Mouse (Mus musculus) layer of hippocampus, adult 9-10 months (tissue): ENCODE measurements around the gene Oxct1.
A peak's percentile ranks its signal among the peaks of the same experiment; 100 is the strongest.

Experiments used
- DNase-seq: peaks from one replicate; pipeline ENCODE4 v3.0.0; 2022; ENCODE audit warnings: low spot score

Oxct1 gene

DNA sequence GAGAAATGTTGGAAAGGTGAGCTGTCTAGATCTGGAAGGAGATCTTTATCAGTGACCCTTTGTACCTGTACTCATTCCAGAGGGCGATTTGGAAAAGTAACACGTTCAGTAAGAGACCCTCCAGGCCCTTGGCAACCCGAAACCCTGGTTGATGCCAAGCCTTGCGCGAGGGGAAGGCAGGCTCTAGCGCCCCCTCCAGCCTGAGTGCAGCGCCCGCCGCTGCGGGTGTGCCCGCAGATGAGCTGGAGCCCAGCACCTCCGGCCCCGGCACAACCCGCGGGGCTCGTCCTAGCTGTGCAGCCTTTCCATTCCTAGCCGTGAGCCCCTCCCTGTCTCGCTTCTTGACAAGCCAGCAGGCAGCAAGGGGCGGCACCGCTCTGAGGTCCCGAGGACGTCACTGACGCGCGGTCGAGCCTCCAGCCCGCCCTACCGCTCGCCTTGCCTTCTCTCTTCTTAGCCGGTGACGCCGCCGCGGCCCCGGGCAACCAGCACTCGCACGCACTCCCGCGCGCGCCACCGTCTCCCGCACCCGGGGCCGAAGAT lies at the start of gene Oxct1:
Oxct1 (plus strand) TSS at position 153 of the 543 bp plus-strand sequence.
- peak; percentile 82 for DNase-seq

DNA sequence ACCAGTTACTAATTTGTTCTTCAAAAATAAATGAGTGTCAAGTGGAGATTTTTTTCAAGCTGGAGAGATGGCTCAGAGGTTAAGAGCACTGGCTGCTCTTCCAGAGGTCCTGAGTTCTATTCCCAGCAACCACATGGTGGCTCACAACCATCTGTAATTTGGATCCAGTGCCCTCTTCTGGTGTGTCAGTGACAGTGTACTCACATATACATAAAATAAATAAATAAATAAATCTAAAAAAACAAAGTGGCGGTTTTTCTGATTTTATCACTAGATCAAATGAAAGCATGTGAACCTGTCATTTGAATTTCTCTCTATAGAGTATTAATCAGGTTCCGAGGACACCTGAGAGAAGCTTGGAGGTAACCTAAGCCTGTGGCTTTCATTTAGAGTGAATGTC lies 47.9 kb upstream of the Oxct1 start:
- DNase-seq, result no peak

DNA sequence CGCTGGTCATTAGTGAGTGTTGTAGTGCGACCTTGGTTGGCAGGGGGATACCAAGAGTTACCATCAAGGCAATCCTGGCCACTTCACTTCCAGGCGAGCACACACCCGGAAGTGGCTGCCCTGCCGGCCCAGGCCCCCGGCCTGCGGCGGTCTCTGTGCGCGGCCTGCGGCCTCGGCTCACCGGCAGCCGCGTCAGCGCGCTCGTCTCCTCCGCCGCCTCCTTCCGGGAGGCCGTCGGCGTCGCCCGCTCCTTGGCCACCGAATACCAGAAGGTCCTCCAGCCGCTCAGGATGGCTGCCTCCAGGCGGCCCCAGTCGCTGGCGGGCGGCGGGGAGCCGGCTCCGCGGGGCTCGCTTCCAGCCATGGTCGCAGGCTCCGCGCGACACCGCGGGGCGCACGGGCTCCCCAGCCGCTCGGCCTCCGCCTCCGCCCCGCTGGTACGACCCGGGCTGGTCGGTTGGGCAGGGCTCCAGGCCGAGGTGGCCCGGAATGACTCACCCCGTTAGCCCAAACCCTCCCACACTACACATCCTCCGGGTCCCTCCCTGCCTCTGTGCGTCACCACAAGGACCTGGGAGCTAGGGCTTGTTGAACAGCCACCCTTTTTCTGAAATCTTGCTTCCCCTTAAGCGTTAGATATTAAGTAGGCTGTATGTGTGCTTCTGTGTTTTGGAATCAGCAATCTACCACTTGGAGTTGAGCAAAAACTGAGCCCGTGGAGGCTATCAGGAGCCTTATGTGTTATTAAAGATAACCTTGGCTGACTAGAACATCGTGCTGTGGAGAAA lies 46.9 kb upstream of the Oxct1 start, which contains the start of gene Fbxo4:
Fbxo4 (minus strand) TSS at position 513 of the 788 bp plus-strand sequence.
- DNase-seq, result peak; percentile 48

DNA sequence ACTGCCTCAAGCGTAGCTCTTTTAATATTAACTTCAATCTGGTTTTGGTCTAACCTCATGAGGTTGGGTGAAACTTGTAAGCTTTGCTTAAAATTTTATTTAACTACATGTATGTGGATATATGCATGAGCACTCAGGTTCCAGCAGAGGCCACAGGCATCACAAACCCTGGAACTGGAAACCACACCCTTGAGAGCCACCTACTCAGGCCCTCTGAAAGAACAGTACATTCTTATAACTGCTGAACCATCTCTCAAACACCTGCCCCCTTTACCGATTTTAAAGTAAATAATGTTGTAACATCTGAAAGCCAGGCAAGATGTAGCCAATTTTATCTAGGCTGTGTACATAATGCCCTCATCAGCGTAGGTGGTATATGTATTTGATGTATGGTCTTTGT lies 46.3 kb upstream of the Oxct1 start:
- no peak for DNase-seq

DNA sequence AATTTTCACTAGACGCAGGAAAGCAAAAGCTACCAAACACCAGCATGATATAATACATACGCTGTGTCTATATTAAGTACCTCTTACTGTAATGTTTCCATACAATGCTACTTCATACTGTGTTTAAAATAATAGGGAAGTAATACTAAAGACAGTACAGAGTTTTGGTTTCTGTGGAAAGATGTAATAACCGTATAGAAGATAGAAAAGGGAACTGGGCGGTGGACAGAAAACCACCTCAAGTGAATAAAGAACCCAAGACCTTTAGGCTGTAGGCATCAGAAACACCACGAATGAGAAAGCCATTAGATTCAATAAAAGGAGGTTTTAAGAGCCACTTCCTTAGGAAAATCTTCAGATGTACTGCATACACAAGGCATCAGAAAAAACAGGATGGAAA lies 43.5 kb upstream of the Oxct1 start:
- no peak for DNase-seq

DNA sequence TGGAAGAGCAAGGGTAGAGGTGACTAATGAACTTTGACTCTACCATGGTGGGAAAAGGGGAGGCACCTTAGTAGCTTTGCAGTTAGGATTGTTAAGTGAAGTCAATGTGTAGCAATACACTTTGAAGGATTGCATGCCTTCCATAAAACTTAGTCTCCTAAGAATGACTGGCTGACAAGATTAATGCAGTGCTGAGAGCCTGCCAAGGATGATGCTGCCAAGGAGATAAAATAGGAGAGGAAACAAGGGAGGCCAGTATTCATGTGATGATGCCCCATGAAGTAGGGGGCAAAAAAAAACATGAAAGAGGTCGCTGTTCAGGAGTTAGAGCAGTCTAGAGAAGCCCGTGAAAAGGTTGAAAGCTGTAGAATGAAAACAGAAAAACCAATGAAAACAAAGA lies 41.3 kb upstream of the Oxct1 start:
- no peak for DNase-seq

DNA sequence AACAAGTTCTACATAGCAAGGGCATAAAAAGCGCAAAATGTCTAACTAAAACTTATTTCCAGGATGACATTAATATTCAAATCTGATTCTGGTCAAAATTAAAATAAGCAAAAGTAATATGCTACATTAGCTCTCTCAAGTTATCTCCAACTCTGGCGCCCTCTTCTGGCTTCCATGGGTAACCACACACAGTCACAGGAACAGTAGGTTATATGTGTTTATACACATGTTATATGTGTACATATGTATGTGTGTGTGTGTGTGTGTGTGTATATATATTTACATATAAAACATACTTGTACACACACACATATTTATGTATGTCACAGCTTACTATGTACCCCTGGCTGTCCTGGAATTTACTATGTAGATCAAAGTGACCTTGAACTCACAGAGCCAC lies 38.2 kb upstream of the Oxct1 start:
- no peak for DNase-seq

DNA sequence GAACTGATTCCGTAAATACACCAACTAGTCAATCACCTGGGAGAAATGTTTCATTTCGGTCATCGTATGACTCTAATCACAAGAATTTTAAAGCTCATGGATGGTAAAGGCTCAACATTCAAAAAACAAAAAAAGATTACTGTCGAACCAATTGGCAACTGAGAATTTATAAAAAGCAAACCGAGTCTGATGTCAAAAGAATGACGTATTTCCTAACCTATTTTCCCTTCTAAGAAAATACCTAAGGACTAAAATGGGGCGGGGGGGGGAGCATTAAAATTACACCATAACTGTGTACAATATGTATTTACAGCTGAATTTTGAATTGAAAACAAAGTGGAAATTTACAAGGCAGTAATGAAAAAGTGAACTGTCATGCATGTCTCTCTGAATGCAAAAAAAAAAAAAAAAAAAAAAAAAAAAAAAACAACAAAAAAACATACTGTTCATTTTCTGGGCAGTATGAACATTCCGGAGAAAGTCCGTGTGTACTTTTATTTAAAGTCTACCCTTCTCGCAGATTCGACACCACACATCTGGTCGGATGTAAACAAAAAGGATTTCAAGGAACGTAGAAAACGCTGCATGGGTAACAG lies 31.2 kb upstream of the Oxct1 start:
- no peak for DNase-seq

DNA sequence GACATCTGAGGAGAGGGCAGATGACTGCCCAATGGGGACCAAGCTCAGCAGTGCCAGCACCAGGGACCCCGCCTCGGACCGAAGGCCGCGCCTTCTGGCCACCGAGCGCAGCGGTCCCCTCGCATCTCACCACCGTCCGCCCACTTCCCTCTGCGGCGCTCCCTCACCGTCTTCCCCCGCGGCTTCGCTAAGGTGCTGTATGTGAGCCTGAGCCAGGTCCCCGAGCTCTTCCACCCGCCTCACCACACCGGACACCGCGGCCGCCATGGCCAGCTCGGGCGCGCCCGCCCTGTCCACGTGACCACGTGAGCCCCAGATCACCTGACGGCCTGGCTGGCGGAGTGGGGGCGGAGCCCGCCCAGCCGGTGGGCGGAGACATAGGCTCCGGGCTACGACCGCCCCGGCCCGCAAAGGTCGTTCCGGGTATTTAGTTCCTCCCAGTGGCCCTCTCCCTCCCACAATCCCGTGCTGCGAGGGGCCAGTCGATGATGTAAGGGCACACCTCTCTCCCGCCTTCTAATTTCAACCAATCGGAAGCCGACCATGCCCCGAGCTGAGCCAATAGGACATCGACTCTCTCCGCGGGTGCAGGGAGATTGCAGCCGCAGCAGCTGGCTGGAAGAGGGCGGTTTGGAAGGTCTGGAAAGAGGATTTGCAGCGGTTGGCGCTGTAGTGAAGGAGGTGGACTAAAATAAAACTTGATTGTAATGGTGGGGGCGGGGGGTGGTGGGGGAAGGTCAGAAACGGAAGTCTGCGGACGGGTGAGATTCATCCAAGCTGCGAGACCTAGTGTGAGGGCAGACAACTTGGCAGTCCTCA lies 30.5 kb upstream of the Oxct1 start, which contains the start of gene AW549877:
AW549877 (minus strand) TSS at position 297 of the 819 bp plus-strand sequence.
- peak; percentile 95 for DNase-seq

DNA sequence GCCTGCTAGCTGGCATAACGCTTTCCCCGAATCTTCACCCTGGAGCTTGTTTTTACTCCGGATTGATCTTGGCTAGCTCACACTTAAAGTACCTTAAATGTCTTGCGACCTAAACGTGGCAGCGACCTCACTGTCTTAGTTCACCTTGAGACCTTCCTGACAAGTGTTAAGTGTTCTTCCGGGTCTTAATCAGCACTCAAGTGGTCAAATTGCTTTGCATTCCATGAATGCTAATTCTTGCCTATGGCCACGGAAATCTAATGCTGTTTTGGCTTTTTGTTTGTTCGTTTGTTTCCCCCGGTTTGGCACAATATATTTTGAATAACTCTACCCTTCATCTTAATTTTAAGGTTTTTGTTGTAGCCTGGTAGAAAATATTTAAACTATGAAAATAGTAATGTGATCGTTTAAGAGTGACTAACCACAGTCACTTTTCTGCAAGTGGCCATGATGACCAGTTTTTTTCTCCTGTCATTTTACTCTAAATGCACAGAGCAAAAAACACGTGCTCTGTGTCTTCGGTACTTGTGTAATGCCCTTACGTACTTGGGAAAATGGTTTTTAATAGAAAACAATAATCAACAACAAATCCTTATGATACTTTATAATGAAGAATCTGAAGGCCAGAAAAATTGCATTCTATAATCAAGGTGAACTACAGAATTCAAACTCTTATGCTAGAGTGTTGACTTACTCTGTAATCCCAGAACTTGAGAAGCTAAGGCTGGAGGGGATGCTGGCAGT lies 29.7 kb upstream of the Oxct1 start:
- no peak for DNase-seq

DNA sequence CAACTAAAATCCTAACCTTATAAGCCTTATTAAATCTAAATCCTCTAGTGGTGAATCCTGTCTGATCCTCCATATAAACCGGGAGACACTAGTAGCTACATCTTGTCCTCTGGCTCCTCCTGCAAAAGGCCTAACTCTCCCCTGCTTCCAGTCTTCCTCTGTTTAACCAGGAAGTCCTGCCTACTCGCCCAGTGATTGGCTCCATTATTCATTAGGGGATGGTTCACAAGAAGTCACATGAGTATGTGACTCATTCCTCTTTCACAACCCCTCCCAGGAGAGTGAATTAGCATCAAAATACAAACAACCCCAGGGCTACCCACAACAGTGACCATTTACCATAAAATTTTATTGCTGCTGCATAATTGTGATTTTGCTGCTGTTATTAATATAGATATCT lies 27.0 kb upstream of the Oxct1 start:
- no peak for DNase-seq

DNA sequence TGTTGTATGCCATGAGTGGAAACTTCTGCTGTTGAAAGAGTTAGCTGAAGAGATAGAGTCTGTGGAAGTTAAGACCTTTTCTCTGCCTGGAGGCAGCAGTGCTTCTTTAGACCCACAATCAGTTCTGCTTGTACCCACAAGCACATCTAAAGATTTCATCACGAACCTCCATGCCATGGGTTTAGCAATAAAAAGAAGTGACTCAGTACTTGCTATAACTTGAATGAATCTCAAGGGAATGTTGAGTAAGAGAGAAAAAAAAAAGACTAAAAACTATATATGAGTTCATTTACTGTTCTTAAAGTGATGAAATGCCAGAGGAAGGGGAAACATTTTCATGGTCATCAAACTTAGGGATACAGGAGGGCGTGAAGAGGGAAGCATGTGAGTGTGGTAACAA lies 25.6 kb upstream of the Oxct1 start:
- DNase-seq, result no peak

DNA sequence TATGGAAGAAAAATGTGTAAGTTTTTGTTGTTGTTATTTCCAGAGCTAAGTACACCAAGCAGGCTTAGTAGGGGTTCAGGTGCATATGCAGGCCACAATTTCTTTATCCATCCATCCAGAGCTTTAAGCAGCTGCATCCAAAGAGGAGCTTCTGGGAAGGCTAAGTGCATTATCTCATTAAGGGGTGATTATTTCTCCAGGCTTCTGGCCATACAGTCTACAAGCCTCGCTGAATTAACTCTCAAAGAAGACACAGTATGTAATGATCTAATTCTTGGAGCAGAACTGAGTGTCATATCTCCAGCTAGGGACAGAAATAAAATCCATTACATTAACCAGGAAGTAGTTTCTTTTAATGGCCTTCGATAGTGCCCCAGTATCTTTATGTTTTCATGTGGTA lies 12.3 kb upstream of the Oxct1 start:
- DNase-seq, result no peak

DNA sequence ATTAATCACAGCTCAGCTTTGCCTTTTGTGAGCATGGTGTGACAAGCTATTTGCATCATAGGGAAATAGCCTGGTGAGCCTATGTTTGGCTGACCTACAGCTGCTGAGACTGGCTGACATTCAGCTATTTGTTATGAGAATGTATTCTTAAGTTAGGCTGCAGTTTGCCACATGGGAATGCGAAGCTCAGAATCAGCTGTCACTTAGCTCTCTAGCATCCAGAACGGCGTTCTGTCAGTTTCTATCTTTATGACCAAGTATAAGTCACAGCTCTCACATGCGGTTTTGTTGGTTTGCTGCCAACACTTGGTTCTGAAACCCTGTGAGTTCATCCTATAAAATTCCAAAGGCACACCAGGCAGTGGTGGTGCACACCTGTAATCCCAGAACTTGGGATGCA lies 5.5 kb upstream of the Oxct1 start:
- DNase-seq, result no peak

DNA sequence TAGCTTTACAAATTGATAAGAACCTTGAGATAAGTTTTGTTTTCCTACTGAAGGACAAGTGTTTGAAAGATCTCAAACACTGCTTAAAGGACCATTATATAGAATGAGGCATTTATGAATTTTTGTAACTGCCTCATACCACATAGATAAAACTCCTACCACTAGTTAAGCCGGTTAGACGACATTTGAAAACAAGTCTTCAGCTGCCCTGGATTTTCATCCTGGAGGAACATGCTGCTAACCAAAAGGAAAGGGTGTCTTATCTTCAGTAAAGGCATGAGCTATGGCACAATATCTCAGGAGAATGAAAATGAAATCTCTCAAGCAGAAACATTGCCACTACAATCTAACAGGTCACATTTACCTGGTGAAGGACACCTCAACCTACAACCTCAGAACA lies 2.4 kb upstream of the Oxct1 start:
- no peak for DNase-seq

DNA sequence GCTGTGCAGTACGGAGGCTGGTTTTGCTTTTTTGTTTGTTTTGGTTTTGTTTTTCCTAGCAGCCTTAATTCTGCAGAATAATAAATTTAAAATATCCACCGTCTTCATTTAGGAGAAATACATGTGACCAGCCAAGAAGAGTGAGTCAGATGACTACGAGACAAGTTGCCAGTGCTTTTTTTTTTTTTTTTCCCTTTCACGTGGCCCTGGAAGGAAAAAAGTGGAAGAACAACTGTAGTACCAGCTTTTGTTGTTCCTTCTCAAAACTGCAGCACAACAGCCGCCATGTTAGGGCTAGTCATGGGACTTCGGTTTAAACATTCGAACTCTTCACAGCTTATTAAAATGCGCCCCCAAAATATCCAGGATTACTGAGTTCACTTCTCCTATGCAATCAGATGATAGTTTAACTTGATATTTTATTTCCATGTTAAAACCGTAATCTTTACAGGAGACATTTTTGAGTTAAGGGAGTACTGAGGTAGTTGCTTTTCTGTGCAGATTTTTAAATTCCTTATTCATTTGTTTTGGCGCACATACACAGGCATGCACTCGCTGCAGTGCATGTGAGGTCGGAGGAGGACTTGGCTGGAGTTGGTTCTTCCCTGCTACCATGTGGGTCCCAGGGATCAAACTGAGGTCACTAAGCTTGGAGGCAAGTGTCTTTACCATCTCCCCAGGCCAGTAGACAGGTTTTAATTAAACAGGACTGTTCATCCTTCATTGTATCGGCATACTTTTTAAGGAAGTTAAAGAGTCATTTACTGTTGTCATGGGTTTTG lies 1.3 kb upstream of the Oxct1 start:
- no peak for DNase-seq

DNA sequence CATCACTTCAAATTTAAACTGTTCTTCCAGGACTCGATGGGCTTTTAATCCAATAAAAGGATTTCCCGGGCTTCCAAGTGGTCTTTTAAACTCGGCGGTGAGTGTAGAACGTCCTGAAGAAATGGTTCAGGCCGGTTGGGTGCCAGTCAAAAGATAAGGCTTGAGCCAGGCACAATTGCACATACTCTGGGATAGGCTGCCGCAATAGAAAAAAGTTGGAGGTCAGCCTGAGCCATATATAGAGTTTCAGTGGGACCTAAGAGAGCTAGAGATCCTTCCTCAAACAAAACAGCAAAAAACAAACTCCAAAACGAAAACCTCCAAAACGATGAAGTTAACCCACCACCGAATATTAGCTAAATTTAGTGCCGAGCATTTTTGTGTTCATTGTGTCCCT lies 677 bp upstream of the Oxct1 start:
- no peak for DNase-seq

DNA sequence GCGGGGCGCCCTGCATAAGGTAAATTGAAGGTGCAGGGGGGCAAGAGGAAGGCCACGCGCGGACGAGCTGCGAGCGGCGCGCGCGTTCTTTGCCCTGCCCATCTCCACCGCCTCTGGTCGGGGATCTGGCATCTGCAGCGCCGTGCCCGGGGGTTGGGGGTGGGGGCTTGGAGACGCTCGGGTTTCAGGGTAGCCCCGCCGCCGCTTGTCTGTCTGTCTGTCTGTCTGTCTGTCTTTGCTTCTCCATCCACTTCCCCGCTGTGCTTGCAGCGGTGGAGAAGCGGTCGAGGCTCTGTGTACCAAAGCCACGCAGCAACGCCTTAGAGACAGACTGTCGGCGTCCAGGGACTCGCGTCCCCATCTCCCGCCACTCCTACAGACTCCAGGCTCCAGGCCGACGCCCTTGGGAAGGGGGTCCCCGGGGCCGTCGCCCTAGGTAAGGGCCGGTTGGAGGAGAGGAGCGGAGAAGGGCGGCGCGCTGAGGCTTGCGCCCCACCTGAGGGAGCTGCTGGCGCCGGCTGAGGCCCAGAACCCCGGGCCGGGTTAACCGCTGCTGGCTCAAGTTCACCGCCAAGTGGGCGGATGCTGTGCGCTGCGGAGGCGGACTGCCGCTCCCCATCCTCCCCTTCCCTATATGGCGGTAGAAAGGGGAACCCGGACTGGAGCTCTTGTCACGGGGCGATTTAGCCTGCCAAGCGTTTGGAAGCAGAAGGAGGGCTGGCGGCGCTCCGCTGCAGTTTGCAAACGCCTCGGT lies 825 bp downstream of the Oxct1 start:
- peak; percentile 61 for DNase-seq

DNA sequence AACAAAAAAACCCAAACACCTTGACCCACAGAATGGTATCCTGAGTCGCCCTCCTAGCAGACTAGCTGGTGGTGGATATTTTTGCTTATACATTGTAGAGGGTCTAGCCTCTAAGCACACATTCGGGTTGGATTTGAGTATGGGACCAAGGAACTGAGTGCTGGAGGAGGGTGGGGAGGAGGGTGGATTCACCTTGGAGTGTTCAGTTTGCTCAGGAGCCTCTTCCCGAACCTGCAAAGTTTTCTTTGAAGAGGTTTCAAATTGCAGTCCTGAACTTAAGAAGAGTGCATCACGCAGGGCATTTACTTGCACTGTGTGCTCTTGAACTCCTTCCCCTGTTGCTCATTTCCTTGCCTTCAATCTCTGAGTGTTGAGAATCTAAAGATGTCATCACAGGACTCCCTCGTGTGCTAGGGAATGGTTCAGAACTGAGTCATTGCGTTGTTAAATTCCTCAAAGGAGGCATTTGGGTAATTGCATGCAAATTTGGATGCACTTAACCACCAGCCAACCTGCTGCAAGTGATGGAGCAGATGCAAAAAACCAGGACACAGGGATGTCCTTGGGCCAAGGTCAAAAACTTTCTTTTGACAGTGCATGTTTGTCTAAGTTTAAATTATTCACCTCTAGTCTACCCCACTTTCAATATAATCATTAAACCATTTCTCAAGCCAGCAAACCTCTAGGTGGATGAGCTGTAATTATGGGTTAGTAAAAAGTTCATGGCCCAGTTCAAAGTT lies 1.7 kb downstream of the Oxct1 start:
- no peak for DNase-seq

DNA sequence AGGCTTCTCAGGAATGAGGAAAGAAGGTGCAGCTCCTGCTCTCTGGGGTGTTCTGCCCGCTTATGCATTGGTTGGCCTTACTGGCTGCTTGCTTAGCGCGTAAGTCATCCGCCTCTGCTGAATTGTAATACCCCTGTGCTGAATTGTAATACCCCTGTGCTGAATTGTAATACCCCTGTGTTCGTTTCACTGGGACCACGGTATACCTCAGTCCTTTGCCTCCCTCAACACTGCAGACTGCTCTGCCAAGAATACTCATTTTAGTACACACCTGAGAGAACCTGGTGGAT lies 2.2 kb downstream of the Oxct1 start:
- DNase-seq, result no peak
